Mouse (Mus musculus) myocyte (in vitro differentiated cells): ENCODE results near the gene Gsta2.
"Not testable (repeated sequence)": the region's sequence is repeated elsewhere in the genome, so short reads cannot be mapped to it uniquely, and the experiment has no call there.

Source experiments
- CEBPB ChIP-seq: IDR thresholded peaks from 2 replicates; pipeline ENCODE4 v1.6.1; 2011; ENCODE audit warnings: mild to moderate bottlenecking, moderate library complexity; ENCODE audit not compliant: poor library complexity, insufficient read depth, severe bottlenecking
- E2F4 ChIP-seq: IDR thresholded peaks from one replicate; pipeline ENCODE4 v1.6.1; 2011; ENCODE audit warnings: mild to moderate bottlenecking, control low read depth, moderate library complexity; ENCODE audit not compliant: insufficient read depth
- MYOD1 ChIP-seq, 3 experiments: IDR thresholded peaks; one replicate each; pipeline ENCODE4 v1.6.1; 2011; ENCODE audit warnings: control low read depth in 2 of 3, low read depth in 2 of 3, mild to moderate bottlenecking in 2 of 3, moderate library complexity in 1 of 3; ENCODE audit not compliant: insufficient read length in 2 of 3, control insufficient read depth in 1 of 3
- MYOG ChIP-seq, 3 experiments: IDR thresholded peaks; one replicate each; pipeline ENCODE4 v1.6.1; 2011; ENCODE audit warnings: control low read depth in 2 of 3, low read depth in 2 of 3, mild to moderate bottlenecking in 2 of 3; ENCODE audit not compliant: insufficient read length in 2 of 3, control insufficient read depth in 1 of 3, insufficient read depth in 1 of 3
- POLR2A ChIP-seq: IDR thresholded peaks from one replicate; pipeline ENCODE4 v1.6.1; 2011; ENCODE audit warnings: low read depth, mild to moderate bottlenecking, control low read depth, moderate library complexity; ENCODE audit not compliant: insufficient read length
- POLR2AphosphoS2 ChIP-seq: IDR thresholded peaks from one replicate; pipeline ENCODE4 v1.6.1; 2011; ENCODE audit warnings: low read depth, control low read depth; ENCODE audit not compliant: insufficient read length
- REST ChIP-seq: IDR thresholded peaks from one replicate; pipeline ENCODE4 v1.6.1; 2011; ENCODE audit warnings: mild to moderate bottlenecking, control low read depth, moderate library complexity; ENCODE audit not compliant: insufficient read depth, insufficient read length
- SRF ChIP-seq: IDR thresholded peaks from one replicate; pipeline ENCODE4 v1.6.1; 2011; ENCODE audit warnings: low read depth; ENCODE audit not compliant: control insufficient read depth, insufficient read length
- TCF12 ChIP-seq: IDR thresholded peaks from one replicate; pipeline ENCODE4 v1.6.1; 2011; ENCODE audit warnings: mild to moderate bottlenecking, control low read depth; ENCODE audit not compliant: poor library complexity, insufficient read depth, severe bottlenecking
- TCF3 ChIP-seq: IDR thresholded peaks from one replicate; pipeline ENCODE4 v1.6.1; 2011; ENCODE audit warnings: low read depth, control low read depth; ENCODE audit not compliant: insufficient read length
- USF1 ChIP-seq: IDR thresholded peaks from one replicate; pipeline ENCODE4 v1.6.1; 2011; ENCODE audit warnings: low read depth, mild to moderate bottlenecking, control low read depth, moderate library complexity

DNA sequence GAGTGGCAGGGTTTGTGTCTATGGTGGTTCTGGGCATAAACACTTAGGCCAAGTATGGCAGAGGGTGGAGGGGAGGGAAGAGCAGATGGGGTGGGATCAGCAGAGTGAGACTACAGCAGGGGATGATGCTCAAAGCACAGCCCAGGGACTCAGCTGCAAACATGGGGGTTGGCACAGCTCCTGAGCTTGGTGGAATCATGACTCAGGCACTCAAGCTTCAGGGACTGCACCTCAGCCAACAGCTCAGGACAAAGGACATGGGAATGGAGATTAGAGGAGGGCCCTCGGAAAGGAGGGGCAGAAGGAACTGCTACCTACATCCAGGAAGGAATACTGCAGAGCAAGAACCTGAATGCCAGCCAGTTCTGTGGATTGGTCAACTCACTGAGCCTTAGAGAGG lies 56.4 kb downstream of the Gsta2 start:
- not testable (repeated sequence) for TF ChIP-seq POLR2A; SRF; REST; USF1; MYOD1 (IDR thresholded peaks at IDR 0.05; ENCODE audit: control insufficient read depth in 1 of 3, insufficient read length in 2 of 3, low read depth in 2 of 3); POLR2AphosphoS2; TCF12; MYOG (IDR thresholded peaks at IDR 0.05; ENCODE audit: control insufficient read depth in 1 of 3, insufficient read depth in 1 of 3, insufficient read length in 2 of 3, low read depth in 2 of 3); TCF3; CEBPB; E2F4
